Mouse (Mus musculus): ENCODE data around the gene Cdk18. TPM values are rescaled to one million over a fixed set of nuclear protein-coding genes. Genes with fewer than 3 reads are reported as not detected.
A peak's percentile ranks its signal among the peaks of the same experiment; 100 is the strongest.

The Cdk18 gene
- total and polyA plus RNA-seq, 3 experiments = 0.32 to 2.5 (median 1.1) TPM

GRCm38 (mm10) chr1:132111411-132111810 is 28.1 kb downstream of the Cdk18 start:
- no peak for DNase-seq (ENCODE audit: extremely low read depth)
- Histone ChIP-seq H3K9ac (ENCODE audit: insufficient read depth, low read depth) (no peak overlapping the region), H3K4me1 (ENCODE audit: control insufficient read depth in 1 of 2, insufficient read depth in 2 of 2) (peaks cover 2 to 9% of the 10 kb centered on the region in 2 experiments; a peak in 2 of 4 replicates), H3K4me3 (replicated peaks in 1 of 3; ENCODE audit: low read depth in 2 of 3, low read length in 2 of 3, poor library complexity in 1 of 3) (no peak overlapping the region), H3K36me3 (replicated peaks in 1 of 2; ENCODE audit: control insufficient read depth in 1 of 2, insufficient read depth in 1 of 2, low read length in 1 of 2) (no peaks in the 10 kb centered on the region), H3K9me3 (replicated peaks; ENCODE audit: low read length) (no peaks in the 10 kb centered on the region), H3K79me2 (replicated peaks; ENCODE audit: control insufficient read depth, extremely low read depth, insufficient read depth, poor library complexity, severe bottlenecking) (no peaks in the 10 kb centered on the region), H3K4me2 (ENCODE audit: insufficient read depth, low read depth, poor library complexity, severe bottlenecking) (no peak overlapping the region), H3K27ac (ENCODE audit: insufficient read depth, low read depth) (no peak overlapping the region), H3K27me3 (replicated peaks) (peaks cover 32% of the 10 kb centered on the region)
- TF ChIP-seq POLR2A (IDR thresholded peaks at IDR 0.05; ENCODE audit: low read depth, low read length) (no peak), MXI1 (IDR thresholded peaks at IDR 0.05; ENCODE audit: low read depth, low read length) (no peak)
- in situ Hi-C loops (cut with MboI; ENCODE audit: low pct_ligation_motif_present, low pct_unique_long_range_greater_than_20kb, low sequenced_read_pairs) (no loop called here), dilution Hi-C loops (cut with MboI; ENCODE audit: extremely low pct_ligation_motif_present, extremely low pct_unique_long_range_greater_than_20kb, low sequenced_read_pairs) (no loop called here)

- Histone ChIP-seq H3K9ac (ENCODE audit: insufficient read depth, low read depth) (no peak overlapping the region), H3K4me2 (ENCODE audit: insufficient read depth, low read depth, poor library complexity, severe bottlenecking) (no peak overlapping the region), H3K4me3 (replicated peaks in 1 of 3; ENCODE audit: low read depth in 2 of 3, low read length in 2 of 3, poor library complexity in 1 of 3) (no peak overlapping the region), H3K27me3 (replicated peaks) (peaks cover 22% of the 10 kb centered on the region), H3K27ac (ENCODE audit: insufficient read depth, low read depth) (no peak overlapping the region), H3K36me3 (replicated peaks in 1 of 2; ENCODE audit: control insufficient read depth in 1 of 2, insufficient read depth in 1 of 2, low read length in 1 of 2) (no peaks in the 10 kb centered on the region), H3K4me1 (ENCODE audit: control insufficient read depth in 1 of 2, insufficient read depth in 2 of 2) (peaks cover under 1 to 8% of the 10 kb centered on the region in 2 experiments; a peak in 2 of 4 replicates), H3K79me2 (replicated peaks; ENCODE audit: control insufficient read depth, extremely low read depth, insufficient read depth, poor library complexity, severe bottlenecking) (no peaks in the 10 kb centered on the region), H3K9me3 (replicated peaks; ENCODE audit: low read length) (no peaks in the 10 kb centered on the region)
- TF ChIP-seq ELF1 (IDR thresholded peaks at IDR 0.05; ENCODE audit: low read depth, low read length) = no peak
- TF ChIP-seq SMC3 (IDR thresholded peaks at IDR 0.05; ENCODE audit: low read depth, low read length) = peak; percentile 44
- TF ChIP-seq RCOR1 (conservative IDR thresholded peaks at IDR 0.05; ENCODE audit: low read depth, low read length) = no peak
- TF ChIP-seq SIN3A (IDR thresholded peaks at IDR 0.05; ENCODE audit: low read length) = no peak
- peak in 1 of 2 experiments; percentile 53; a peak in 1 of 4 replicates for TF ChIP-seq CTCF (conservative IDR thresholded peaks at IDR 0.05 in 1 of 2, IDR thresholded peaks at IDR 0.05 in 1 of 2; ENCODE audit: low read depth in 2 of 2, low read length in 2 of 2)
- no peak for TF ChIP-seq BHLHE40 (IDR thresholded peaks at IDR 0.05; ENCODE audit: low read depth, low read length)
- no peak for TF ChIP-seq ZC3H11A (IDR thresholded peaks at IDR 0.05; ENCODE audit: low read depth, low read length)
- peak; percentile 94 for TF ChIP-seq ZNF384 (IDR thresholded peaks at IDR 0.05; ENCODE audit: low read depth, low read length)
- peak; percentile 52 for TF ChIP-seq RAD21 (IDR thresholded peaks at IDR 0.05; ENCODE audit: low read depth, low read length)
- no peak for TF ChIP-seq E2F4 (IDR thresholded peaks at IDR 0.05; ENCODE audit: insufficient replicate concordance, low read depth, low read length)
- no peak for TF ChIP-seq TCF12 (IDR thresholded peaks at IDR 0.05; ENCODE audit: low read depth, low read length)
- DNase-seq (ENCODE audit: extremely low read depth) = no peak
- in situ Hi-C loops (cut with MboI; ENCODE audit: low pct_ligation_motif_present, low pct_unique_long_range_greater_than_20kb, low sequenced_read_pairs) (loop anchor here (5.0 kb wide), 2 partner anchors 42 to 102 kb away; partner anchors contain the start of genes Elk4 and Mfsd4a), dilution Hi-C loops (cut with MboI; ENCODE audit: extremely low pct_ligation_motif_present, extremely low pct_unique_long_range_greater_than_20kb, low sequenced_read_pairs) (no loop called here)
These were observed 30.1 kb downstream of the Cdk18 start for GRCm38 (mm10) chr1:132109368-132109767.

- Histone ChIP-seq H3K36me3 (replicated peaks in 1 of 2; ENCODE audit: control insufficient read depth in 1 of 2, insufficient read depth in 1 of 2, low read length in 1 of 2) (no peaks in the 10 kb centered on the region), H3K4me3 (replicated peaks in 1 of 3; ENCODE audit: low read depth in 2 of 3, low read length in 2 of 3, poor library complexity in 1 of 3) (no peak overlapping the region), H3K4me1 (ENCODE audit: control insufficient read depth in 1 of 2, insufficient read depth in 2 of 2) (peaks cover 23 to 59% of the 10 kb centered on the region in 2 experiments), H3K4me2 (ENCODE audit: insufficient read depth, low read depth, poor library complexity, severe bottlenecking) (no peak overlapping the region), H3K79me2 (replicated peaks; ENCODE audit: control insufficient read depth, extremely low read depth, insufficient read depth, poor library complexity, severe bottlenecking) (no peaks in the 10 kb centered on the region), H3K9ac (ENCODE audit: insufficient read depth, low read depth) (no peak overlapping the region), H3K27ac (ENCODE audit: insufficient read depth, low read depth) (no peak overlapping the region), H3K9me3 (replicated peaks; ENCODE audit: low read length) (peaks cover 8% of the 10 kb centered on the region), H3K27me3 (replicated peaks) (peaks cover 4% of the 10 kb centered on the region)
- dilution Hi-C loops (cut with MboI; ENCODE audit: extremely low pct_ligation_motif_present, extremely low pct_unique_long_range_greater_than_20kb, low sequenced_read_pairs) = no loop called here
- no peak for DNase-seq (ENCODE audit: extremely low read depth)
- in situ Hi-C loops (cut with MboI; ENCODE audit: low pct_ligation_motif_present, low pct_unique_long_range_greater_than_20kb, low sequenced_read_pairs) = no loop called here
- TF ChIP-seq MAZ (IDR thresholded peaks at IDR 0.05; ENCODE audit: low read depth, low read length) (no peak), MEF2A (IDR thresholded peaks at IDR 0.05; ENCODE audit: borderline replicate concordance, low read depth, low read length) (no peak), ZC3H11A (IDR thresholded peaks at IDR 0.05; ENCODE audit: low read depth, low read length) (no peak), EP300 (IDR thresholded peaks at IDR 0.05; ENCODE audit: low read length) (no peak), KAT2A (IDR thresholded peaks at IDR 0.05; ENCODE audit: insufficient replicate concordance, low read length) (no peak), RCOR1 (conservative IDR thresholded peaks at IDR 0.05; ENCODE audit: low read depth, low read length) (no peak), ZMIZ1 (IDR thresholded peaks at IDR 0.05; ENCODE audit: low read depth, low read length) (no peak), ZNF384 (IDR thresholded peaks at IDR 0.05; ENCODE audit: low read depth, low read length) (no peak), JUN (IDR thresholded peaks at IDR 0.05; ENCODE audit: insufficient read depth, low read depth, low read length) (no peak), CTCF (conservative IDR thresholded peaks at IDR 0.05 in 1 of 2, IDR thresholded peaks at IDR 0.05 in 1 of 2; ENCODE audit: low read depth in 2 of 2, low read length in 2 of 2) (no peak), GABPA (IDR thresholded peaks at IDR 0.05; ENCODE audit: insufficient replicate concordance, low read depth, low read length) (no peak), TCF12 (IDR thresholded peaks at IDR 0.05; ENCODE audit: low read depth, low read length) (no peak), MAX (IDR thresholded peaks at IDR 0.05; ENCODE audit: low read length) (no peak), HCFC1 (IDR thresholded peaks at IDR 0.05; ENCODE audit: low read depth, low read length) (no peak), POLR2A (IDR thresholded peaks at IDR 0.05; ENCODE audit: low read depth, low read length) (no peak), USF1 (IDR thresholded peaks at IDR 0.05; ENCODE audit: low read depth, low read length) (no peak), MAFK (IDR thresholded peaks at IDR 0.05; ENCODE audit: insufficient replicate concordance, low read length) (no peak), UBTF (IDR thresholded peaks at IDR 0.05; ENCODE audit: low read depth, low read length) (no peak), ELF1 (IDR thresholded peaks at IDR 0.05; ENCODE audit: low read depth, low read length) (no peak)
These were observed 35.1 kb downstream of the Cdk18 start for GRCm38 (mm10) chr1:132104353-132104752.

Data from CH12.LX (cell line).